Mouse (Mus musculus) cerebellum, adult 11 months (tissue): ENCODE data around the gene Olfr1085.
"Not testable (repeated sequence)": the region's sequence is repeated elsewhere in the genome, so short reads cannot be mapped to it uniquely, and the experiment has no call there.

Source experiments
- DNase-seq: peaks from one replicate; pipeline ENCODE4 v3.0.0; 2022

The Olfr1085 gene

GRCm38 (mm10) chr2:86661919-86662318 is at the start of gene Olfr1085:
Gene Olfr1085 (minus strand): TSS chr2:86662019.
- DNase-seq, result no peak

- no peak for DNase-seq
Measured at GRCm38 (mm10) chr2:86698295-86698694, 36.5 kb upstream of the Olfr1085 start, which contains the start of gene Olfr1087. Gene Olfr1087 (minus strand): TSS chr2:86698395.

- no peak for DNase-seq
Measured at GRCm38 (mm10) chr2:86679992-86680391, 18.2 kb upstream of the Olfr1085 start, which contains the start of gene Olfr1086. Gene Olfr1086 (minus strand): TSS chr2:86680092.

- DNase-seq, result not testable (repeated sequence)
Measured at GRCm38 (mm10) chr2:86639625-86640024, 22.2 kb downstream of the Olfr1085 start, which contains the start of gene Olfr1084. Gene Olfr1084 (minus strand): TSS chr2:86639725.
